Mouse (Mus musculus) MEL (cell line): ENCODE data around the gene Jak3.

Experiments
- CTCF ChIP-seq, 3 experiments: IDR thresholded peaks in 2 of 3; conservative IDR thresholded peaks in 1 of 3; 2 replicates each; pipeline ENCODE4 v1.5.1; 2011 to 2012; ENCODE audit warnings: low read length in 3 of 3, low read depth in 2 of 3, mild to moderate bottlenecking in 2 of 3, improper control_type of control experiment in 1 of 3, inconsistent platforms in 1 of 3, mixed read lengths in 1 of 3, moderate library complexity in 1 of 3; ENCODE audit not compliant: control insufficient read depth in 1 of 3, insufficient read depth in 1 of 3, poor library complexity in 1 of 3, severe bottlenecking in 1 of 3
- EP300 ChIP-seq, 2 experiments: IDR thresholded peaks; 2 replicates each; pipeline ENCODE4 v1.6.1; 2011; ENCODE audit warnings: improper control_type of control experiment in 2 of 2, low read length in 2 of 2, low read depth in 1 of 2, mild to moderate bottlenecking in 1 of 2
- MEF2A ChIP-seq: IDR thresholded peaks from 2 replicates; pipeline ENCODE4 v1.6.1; 2014; ENCODE audit warnings: low read depth, mild to moderate bottlenecking, inconsistent platforms, low read length, improper control_type of control experiment; ENCODE audit not compliant: poor library complexity, insufficient replicate concordance, severe bottlenecking; ENCODE audit errors: extremely low read depth
- ZNF384 ChIP-seq: IDR thresholded peaks from 2 replicates; pipeline ENCODE4 v1.6.1; 2012; ENCODE audit warnings: low read depth, mild to moderate bottlenecking, inconsistent platforms, low read length, improper control_type of control experiment

DNA sequence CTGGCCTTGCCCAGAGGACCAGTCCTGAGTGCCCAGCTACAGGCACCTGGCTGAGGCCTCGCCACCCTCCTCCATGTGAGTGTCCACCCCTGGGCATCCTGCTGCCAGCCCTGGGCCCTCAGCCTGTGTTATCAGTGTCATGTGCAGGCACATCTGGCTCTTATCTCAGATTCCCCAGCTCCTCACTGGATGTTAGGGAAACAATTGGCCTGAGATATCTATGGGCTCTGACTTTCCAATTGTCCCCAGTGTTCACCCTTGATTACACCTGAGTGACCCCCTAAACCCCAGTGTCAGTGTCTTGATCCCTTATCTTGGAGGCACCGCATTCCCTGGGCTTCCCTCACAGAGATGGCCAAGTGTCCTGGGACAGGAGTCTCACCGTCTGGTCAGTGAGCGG, 36.8 kb upstream of the Jak3 start:
- no peak for TF ChIP-seq MEF2A
- no peak for TF ChIP-seq ZNF384
- no peak for TF ChIP-seq EP300 (IDR thresholded peaks at IDR 0.05; ENCODE audit: low read depth in 1 of 2, low read length in 2 of 2)
- TF ChIP-seq CTCF (IDR thresholded peaks at IDR 0.05 in 2 of 3, conservative IDR thresholded peaks at IDR 0.05 in 1 of 3; ENCODE audit: control insufficient read depth in 1 of 3, insufficient read depth in 1 of 3, low read depth in 2 of 3, low read length in 3 of 3, poor library complexity in 1 of 3, severe bottlenecking in 1 of 3), result no peak
